Mouse (Mus musculus) kidney, postnatal 14 days (tissue): ENCODE data around the gene Il23a.
"Not testable (repeated sequence)": the region's sequence is repeated elsewhere in the genome, so short reads cannot be mapped to it uniquely, and the experiment has no call there.

Source experiments
- DNase-seq: peaks from one replicate; pipeline ENCODE4 v3.0.0; 2022; ENCODE audit warnings: mixed read lengths

The Il23a gene

GRCm38 (mm10) chr10:128298702-128299171 is at the start of gene Il23a:
Gene Il23a (minus strand): TSS chr10:128298752.
- DNase-seq, result no peak

GRCm38 (mm10) chr10:128347541-128347940 is 49.0 kb upstream of the Il23a start:
- no peak for DNase-seq

GRCm38 (mm10) chr10:128344568-128345275 is 46.2 kb upstream of the Il23a start:
- peak; percentile 82 for DNase-seq

- DNase-seq, result no peak
Measured at GRCm38 (mm10) chr10:128343436-128343835, 44.9 kb upstream of the Il23a start.

- no peak for DNase-seq
Measured at GRCm38 (mm10) chr10:128340257-128340656, 41.7 kb upstream of the Il23a start.

- DNase-seq, result no peak
Measured at GRCm38 (mm10) chr10:128338948-128339347, 40.4 kb upstream of the Il23a start.

GRCm38 (mm10) chr10:128338415-128338814 is 39.9 kb upstream of the Il23a start:
- DNase-seq, result no peak

- DNase-seq, result peak; percentile 98
Measured at GRCm38 (mm10) chr10:128337306-128338181, 39.0 kb upstream of the Il23a start, which contains the start of gene Cs. Gene Cs (plus strand): TSS chr10:128337734.

GRCm38 (mm10) chr10:128336597-128336996 is 38.0 kb upstream of the Il23a start:
- DNase-seq, result no peak

GRCm38 (mm10) chr10:128336195-128336594 is 37.6 kb upstream of the Il23a start:
- no peak for DNase-seq

GRCm38 (mm10) chr10:128335582-128335981 is 37.0 kb upstream of the Il23a start:
- DNase-seq, result peak; percentile 85

GRCm38 (mm10) chr10:128332358-128333249 is 34.1 kb upstream of the Il23a start:
- DNase-seq, result not testable (repeated sequence)

- DNase-seq, result no peak
Measured at GRCm38 (mm10) chr10:128327610-128328009, 29.1 kb upstream of the Il23a start.

GRCm38 (mm10) chr10:128326825-128327224 is 28.3 kb upstream of the Il23a start:
- no peak for DNase-seq

GRCm38 (mm10) chr10:128323516-128323915 is 25.0 kb upstream of the Il23a start:
- no peak for DNase-seq

- DNase-seq, result peak; percentile 90
Measured at GRCm38 (mm10) chr10:128322141-128323108, 23.9 kb upstream of the Il23a start, which contains the start of gene Cnpy2. Gene Cnpy2 (plus strand): TSS chr10:128322459.

GRCm38 (mm10) chr10:128321641-128322040 is 23.1 kb upstream of the Il23a start:
- DNase-seq, result no peak

GRCm38 (mm10) chr10:128315578-128315977 is 17.0 kb upstream of the Il23a start:
- no peak for DNase-seq

- DNase-seq, result no peak
Measured at GRCm38 (mm10) chr10:128310902-128311301, 12.3 kb upstream of the Il23a start.

- peak; percentile 79 for DNase-seq
Measured at GRCm38 (mm10) chr10:128310177-128310576, 11.6 kb upstream of the Il23a start.

GRCm38 (mm10) chr10:128309654-128310053 is 11.1 kb upstream of the Il23a start:
- no peak for DNase-seq
